Mouse (Mus musculus) embryo, embryonic 11 days (tissue): ENCODE measurements around the gene Kpna2.
"Not testable (repeated sequence)": the region's sequence is repeated elsewhere in the genome, so short reads cannot be mapped to it uniquely, and the experiment has no call there.

Experiments used
- DNase-seq: peaks from one replicate; pipeline ENCODE4 v3.0.0-alpha.2; 2015

Gene Kpna2

DNA sequence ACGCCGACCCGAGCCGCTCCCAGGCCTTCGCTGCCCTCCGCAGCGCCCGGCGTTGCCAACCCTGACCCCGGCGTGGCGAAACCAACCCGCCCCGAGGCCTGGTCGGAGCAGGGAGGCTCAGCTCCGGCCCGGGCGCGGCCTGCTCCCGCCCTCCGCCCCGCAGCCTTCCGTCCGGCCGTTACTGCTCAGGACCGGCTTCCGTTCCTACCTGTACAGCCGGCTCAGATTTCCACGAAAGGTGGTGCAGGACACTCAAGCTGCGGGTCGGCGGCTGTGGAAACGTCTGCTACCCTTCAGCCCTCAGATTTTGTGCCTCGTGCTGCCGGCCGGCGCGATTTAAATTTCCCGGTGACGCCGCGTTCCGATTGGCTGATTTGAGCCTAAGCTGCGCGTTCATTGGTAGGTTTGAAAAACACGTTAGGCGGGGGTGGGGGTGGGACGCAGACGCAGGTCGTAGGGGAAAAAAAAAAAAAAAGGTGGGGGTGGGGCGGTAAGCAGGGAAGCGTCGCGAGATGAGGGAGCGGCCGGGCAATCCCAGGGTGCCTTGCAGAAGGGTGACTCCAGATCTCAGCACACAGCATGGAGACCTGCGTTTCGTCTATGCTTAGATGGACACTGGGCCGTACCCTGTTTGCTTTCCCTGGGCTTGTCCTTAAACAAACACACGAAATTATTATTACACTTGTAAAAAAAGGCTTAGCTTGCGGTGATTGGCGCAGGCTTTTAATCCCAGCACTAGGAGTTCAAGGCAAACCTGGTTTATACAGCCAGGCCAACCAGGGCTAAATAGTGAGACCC is at the start of gene Kpna2:
Gene Kpna2, minus strand, starts transcription at position 391 of the 798 bp plus-strand sequence.
- peak; percentile 94 for DNase-seq

- no peak for DNase-seq
Observed at GRCm38 (mm10) chr11:107046766-107047620, 47.7 kb upstream of the Kpna2 start.

DNA sequence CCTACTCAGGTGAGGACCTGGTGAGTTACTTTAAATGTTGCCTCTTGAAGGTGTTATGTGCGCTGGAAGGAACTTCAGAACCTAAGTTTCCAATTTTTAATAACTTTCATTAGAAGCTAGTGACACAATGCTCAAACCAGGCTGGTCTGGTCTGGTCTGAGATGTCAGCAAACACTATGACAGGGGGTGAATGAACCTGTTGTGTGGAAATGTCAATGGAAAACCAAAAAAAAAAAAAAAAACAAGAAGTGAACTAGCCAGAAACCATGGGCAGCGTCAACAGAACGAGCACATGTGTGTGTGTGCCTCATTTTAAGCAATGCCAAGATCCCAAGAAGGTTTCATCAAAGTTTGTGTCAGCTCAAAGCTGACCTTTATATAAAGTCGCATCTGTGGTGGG is 46.2 kb upstream of the Kpna2 start:
- DNase-seq = no peak

DNA sequence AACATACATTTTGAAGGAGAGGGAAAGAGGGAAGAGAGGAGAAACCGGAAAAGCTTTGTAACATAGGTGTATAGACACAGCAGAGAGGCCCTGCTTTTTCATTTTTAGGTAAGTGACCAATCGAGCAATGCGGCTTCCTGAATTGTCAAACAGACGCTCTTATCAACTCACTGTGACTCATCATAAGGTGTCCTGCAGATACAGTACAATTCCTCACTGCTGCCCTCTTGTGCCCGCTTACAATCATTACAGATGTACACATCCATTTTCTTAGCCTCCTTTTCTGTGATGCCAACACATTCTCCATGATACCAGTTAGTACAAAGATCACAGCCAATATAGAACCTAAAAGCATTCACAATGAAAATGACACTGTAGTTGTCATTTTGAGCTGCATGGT is 45.0 kb upstream of the Kpna2 start:
- DNase-seq = peak; percentile 73

DNA sequence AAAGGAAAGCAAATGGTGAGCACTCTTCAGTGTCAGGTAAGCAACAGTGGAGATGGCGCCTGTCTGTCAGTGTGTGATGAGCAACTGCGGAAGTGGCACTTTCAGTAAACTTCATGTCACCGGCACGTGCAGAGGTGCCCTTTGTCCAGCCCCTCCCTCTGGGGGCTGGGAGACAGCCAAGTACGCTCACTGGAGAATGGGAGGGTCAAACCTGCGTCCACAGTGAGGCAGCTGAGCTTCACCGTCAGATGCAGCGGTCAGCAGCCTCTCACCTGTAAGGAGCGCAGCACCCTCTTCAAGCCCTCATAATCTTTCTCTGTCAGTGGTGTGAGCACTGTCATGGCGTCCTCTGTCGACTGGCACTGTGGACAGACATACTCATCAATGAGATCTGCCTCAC is 44.0 kb upstream of the Kpna2 start:
- no peak for DNase-seq

DNA sequence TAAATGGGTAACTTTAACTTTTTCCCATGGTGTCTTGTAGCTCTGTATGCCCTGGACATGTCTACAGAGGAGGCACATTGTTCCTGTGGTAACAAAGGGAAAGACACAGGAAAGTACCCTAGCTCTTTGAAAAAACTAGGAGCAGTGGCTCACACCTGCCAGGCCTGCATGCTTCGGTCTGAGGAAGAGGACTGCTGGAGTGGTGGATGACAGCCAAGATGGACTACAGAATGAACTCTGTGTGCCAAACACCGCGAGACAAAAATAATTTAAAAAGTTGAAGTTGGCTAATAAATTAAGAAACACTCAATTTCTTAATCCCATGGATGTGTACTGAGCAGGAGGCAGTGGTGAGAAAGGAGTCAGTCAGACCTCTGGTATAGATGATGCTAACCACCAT is 42.1 kb upstream of the Kpna2 start:
- no peak for DNase-seq

- DNase-seq = no peak
Observed at GRCm38 (mm10) chr11:107039417-107039816, 40.1 kb upstream of the Kpna2 start.

DNA sequence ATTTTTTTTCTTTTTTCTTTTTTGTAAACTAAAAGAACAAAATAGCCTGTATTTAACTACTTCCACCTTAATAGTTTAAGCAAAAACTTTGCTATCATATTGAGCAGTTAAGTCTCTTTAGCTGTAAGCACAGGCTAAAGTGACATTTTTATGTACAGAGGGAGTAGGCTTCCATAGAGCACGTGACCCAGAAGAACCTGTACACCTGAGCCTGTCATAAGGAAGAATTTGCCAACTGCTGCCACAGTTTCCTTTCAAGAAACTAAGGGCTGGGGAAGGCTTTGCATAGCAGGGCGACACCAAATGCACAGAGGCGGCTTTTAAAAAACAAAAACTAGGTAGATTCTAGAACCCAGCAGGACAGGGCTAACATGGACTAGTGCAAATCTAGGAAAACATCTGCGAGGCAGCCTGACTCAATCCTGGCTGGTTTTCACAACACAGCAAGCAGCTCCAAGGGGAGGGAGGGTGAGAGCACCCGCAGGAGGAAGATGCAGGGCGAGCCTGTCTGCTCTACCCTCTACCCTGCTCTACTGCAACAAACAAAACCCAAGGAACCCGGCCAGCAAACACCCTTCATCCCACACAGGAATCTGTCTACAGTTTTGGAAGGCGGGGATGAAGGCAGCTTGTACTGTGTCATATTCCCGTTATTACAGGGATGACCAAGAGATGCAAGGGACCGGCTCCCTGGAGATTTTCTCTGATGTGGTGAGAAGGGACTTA is 34.9 kb upstream of the Kpna2 start:
- no peak for DNase-seq

DNA sequence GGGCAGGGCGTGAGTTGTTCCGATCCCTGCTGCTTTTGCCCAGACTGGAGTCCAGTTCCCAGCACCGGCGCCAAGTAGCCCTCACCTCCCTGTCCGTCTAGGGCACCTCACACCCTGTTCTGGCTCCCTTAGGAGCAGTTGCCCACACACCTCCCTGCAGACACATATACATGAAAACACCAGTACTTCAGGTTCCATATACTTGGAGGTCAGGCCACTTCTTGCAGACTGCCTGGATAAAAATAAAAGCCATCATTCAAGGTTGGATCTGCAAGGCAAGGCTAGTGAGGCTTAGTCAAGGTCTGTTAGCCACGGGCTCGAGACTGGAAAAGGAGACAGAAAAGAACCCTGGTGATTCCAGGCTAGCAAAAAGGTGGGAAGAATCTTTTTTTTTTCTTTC is 32.3 kb upstream of the Kpna2 start:
- DNase-seq = no peak

DNA sequence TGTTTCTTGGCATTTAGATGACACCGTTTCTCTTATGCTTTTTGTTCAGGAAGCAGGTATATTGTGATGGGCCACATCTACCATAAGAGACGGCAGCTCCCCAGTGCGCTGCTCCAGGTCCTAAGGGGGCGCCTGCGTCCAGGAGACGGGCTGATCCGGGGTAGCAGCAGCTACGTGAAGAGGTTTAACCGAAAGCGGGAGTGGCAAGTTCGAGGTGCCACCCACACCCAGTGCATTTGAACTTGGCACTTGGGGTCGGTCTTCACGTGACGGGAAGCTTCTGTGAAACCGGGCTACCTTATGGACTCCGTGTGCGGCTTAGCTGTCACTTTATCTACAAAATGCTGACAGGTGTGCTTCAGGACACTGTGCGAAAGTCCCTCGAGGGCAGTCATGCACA is 30.2 kb upstream of the Kpna2 start:
- DNase-seq = no peak

DNA sequence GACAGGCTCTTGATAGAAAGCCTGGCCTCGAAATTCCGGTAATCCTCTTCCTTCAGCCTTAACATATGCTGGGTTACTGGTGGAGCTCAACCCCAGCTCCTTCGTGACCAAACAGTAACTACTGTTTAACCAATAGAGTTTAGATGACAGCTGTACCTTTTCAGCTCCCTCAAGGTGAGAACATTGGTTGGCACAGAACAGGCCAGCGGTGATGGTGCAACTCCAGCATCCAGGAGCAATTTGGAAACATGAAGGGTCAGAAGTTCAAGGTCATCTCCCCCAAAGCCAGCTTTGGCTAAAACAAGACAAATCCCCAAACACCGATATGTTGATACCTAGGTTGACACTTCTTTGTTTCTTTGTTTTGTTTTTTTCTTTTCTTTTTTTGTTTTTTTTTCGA is 29.4 kb upstream of the Kpna2 start:
- DNase-seq = no peak

GRCm38 (mm10) chr11:107028275-107028618 is 28.9 kb upstream of the Kpna2 start:
- DNase-seq = no peak

- peak; percentile 99 for DNase-seq
Observed at GRCm38 (mm10) chr11:107027431-107028274, 28.3 kb upstream of the Kpna2 start.

DNA sequence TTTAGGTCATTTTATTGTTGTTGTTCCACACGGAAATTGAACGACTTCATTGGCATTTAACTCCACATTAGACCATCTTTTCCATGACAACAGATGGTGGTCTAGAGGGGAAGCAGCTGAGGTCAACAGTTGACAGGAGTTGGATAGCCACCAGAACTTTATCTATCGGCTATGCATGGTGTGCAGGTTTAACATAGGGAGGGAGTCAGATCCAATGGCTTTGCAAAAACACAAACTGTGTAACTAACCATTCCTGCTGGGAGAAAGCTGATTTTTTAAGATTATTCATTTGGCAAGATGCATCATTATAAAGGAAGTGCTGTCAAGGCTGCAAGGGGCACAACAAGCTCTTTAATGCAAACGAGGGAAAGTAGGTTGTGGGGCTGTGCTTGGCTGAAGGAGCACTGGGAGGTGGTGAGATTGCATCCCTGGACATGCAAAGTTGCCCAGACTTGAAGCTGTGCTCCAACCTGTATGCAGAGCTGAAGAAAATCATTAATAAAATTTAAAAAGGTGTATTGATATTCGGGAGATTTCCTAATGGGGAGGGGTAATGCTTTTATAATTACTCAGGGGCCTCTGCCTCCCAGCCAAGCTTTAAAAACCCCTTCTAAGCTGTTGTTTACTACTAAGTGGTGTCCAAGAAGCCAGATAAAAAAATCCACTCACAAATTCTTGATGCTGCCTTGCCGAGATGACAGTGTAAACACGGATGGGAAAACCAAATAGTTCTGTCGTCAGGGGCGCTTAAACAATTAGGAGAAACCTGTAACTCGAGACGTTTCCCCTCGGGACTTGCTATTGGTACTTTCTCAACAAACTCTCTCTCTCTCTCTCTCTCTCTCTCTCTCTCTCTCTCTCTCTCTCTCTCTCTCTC is 27.5 kb upstream of the Kpna2 start:
- peak; percentile 58 for DNase-seq

DNA sequence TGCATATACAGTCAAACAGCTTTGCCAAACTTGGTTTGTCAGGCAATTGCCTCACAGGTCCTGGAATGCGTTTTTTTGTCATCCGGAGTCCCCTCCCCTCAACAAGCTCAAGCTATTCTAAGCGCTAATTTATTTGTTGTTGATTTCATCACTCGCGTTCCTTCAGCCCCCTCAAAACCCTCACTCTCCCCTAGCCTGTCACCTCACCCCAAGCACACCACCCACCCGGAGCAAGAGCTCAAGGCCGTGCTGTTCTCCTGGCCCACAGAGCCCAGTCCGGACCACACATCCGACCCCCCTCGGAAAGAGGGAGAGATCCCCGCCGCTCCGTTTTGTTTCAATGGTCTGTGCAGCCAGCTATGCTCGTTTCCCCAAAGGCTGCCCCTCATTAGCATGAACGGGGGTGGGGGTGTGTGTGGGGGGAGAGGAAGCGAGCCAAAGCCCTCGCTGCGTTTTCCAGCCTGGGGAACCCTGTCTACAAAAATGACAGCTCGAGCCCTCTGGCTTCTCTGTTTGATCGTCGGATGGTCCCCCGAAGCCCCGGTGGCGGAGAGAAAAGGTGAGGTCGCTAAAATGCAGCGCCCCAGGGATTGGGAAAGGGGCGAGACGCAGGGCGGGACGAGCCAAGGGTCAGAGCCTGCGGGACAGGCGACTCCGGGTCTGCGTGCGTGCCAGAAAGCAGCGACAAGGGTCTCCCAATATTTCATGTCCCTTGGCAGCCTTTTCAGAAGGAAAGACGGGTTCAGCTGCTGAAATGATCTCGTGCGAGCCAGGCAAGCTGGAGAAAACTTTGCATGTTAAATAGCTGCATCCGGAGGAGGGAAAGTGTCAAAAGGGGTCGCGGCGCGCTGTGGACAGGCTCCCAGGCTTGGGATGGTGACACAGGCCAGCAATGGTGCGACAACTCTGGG is 26.3 kb upstream of the Kpna2 start, which contains the start of gene 1810010H24Rik:
Gene 1810010H24Rik, plus strand, starts transcription at position 271 of the 911 bp plus-strand sequence.
- DNase-seq = peak; percentile 60

DNA sequence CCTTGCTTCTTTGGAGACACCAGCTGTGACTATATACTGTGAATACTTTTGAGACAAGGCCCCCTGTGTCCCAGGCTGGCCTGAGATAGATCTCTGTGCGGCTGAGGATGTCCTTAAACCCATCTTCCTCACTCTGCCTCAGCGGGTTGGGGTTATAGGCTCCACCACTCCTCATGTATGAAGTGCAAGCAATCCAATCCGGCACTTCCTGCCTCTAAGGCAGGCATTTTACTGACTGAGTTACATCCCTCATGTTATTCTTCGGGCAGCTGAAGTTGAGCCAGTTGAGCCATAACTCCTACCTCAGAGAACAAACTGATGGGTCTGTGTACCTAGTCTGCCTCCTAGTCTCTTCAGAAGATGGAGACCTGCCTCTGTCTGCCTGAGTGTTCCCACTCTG is 25.1 kb upstream of the Kpna2 start:
- no peak for DNase-seq

- DNase-seq = no peak
Observed at GRCm38 (mm10) chr11:107022050-107022683, 22.8 kb upstream of the Kpna2 start.

DNA sequence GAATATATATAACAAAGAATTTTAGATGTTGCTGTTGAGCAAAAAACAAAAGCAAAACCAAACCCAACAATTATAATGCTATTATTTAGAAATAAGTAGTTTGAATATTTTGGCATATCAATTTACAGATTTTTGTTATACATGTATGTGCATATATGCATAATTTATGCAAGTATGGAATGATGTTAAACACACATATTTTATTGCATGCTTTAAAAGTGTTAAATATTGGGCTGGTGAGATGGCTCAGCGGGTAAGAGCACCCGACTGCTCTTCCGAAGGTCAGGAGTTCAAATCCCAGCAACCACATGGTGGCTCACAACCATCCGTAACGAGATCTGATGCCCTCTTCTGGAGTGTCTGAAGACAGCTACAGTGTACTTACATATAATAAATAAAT is 20.4 kb upstream of the Kpna2 start:
- DNase-seq = not testable (repeated sequence)

DNA sequence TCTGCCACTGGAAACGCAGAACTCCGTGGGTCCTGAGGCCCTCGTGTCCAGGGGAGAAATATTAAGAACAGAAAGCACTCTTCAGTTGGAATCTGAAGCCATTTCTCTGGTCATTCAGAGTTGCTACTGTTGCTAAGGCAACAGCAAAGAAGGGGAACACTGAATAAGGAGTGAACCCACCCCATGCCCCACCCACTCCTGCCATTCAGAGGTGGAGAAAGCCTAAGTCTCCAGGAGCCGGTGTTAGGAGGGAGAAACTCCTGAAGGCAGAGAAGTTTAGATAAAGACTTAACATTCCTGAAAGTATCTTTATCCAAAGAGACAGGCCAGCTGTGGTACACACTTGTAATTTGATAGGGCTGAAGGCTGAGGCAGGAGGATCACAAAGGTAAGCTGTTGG is 20.0 kb upstream of the Kpna2 start:
- DNase-seq = no peak

- DNase-seq = no peak
Observed at GRCm38 (mm10) chr11:107018606-107019005, 19.3 kb upstream of the Kpna2 start.
